Mouse (Mus musculus) neutrophil, adult 5-6 weeks (primary cell): ENCODE results near the gene Mtfr2. TPM values are rescaled to one million over a fixed set of nuclear protein-coding genes. Genes with fewer than 3 reads are reported as not detected.

Experiments used
- ATAC-seq: fragments of 151-379, 151-347 bp; 2 replicates; pipeline ENCODE4 v1.8.0; 2017; ENCODE audit warnings: mild to moderate bottlenecking, moderate TSS enrichment; ENCODE audit not compliant: insufficient number of reproducible peaks, poor library complexity, low FRiP score, severe bottlenecking; ENCODE audit errors: extremely low read depth
- total RNA-seq: library from RNA; stranded (forward); fragments of 200-1000 nt; gene quantifications from 2 replicates; pipeline ENCODE4 v1.2.3, GENCODE M21; 2017

Mtfr2 gene
- 0.61 and 0.81 TPM in 2 replicates for total RNA-seq

GRCm38 (mm10) chr10:20347285-20348214 is at the start of gene Mtfr2:
TSS of gene Mtfr2 (plus strand) at chr10:20347770.
- peak; percentile 98 for ATAC-seq

GRCm38 (mm10) chr10:20298152-20298920 is 49.2 kb upstream of the Mtfr2 start:
- ATAC-seq = no peak

- ATAC-seq = no peak
Measured at GRCm38 (mm10) chr10:20299114-20299513, 48.5 kb upstream of the Mtfr2 start.

GRCm38 (mm10) chr10:20310969-20311769 is 36.4 kb upstream of the Mtfr2 start:
- no peak for ATAC-seq

- ATAC-seq = peak; percentile 90
Measured at GRCm38 (mm10) chr10:20311918-20312735, 35.4 kb upstream of the Mtfr2 start, which contains the start of gene Bclaf1. TSS of gene Bclaf1 (plus strand) at chr10:20312469.

- ATAC-seq = peak; percentile 18; the same call in 1 of the 2 replicates
Measured at GRCm38 (mm10) chr10:20312736-20313301, 34.8 kb upstream of the Mtfr2 start.

- no peak for ATAC-seq
Measured at GRCm38 (mm10) chr10:20313447-20313846, 34.1 kb upstream of the Mtfr2 start.

- ATAC-seq = no peak
Measured at GRCm38 (mm10) chr10:20313941-20314340, 33.6 kb upstream of the Mtfr2 start.

- ATAC-seq = no peak
Measured at GRCm38 (mm10) chr10:20314797-20315196, 32.8 kb upstream of the Mtfr2 start.

GRCm38 (mm10) chr10:20317466-20317865 is 30.1 kb upstream of the Mtfr2 start:
- ATAC-seq = no peak

GRCm38 (mm10) chr10:20326226-20326625 is 21.3 kb upstream of the Mtfr2 start:
- ATAC-seq = no peak

- ATAC-seq = no peak
Measured at GRCm38 (mm10) chr10:20331262-20331661, 16.3 kb upstream of the Mtfr2 start.

- no peak for ATAC-seq
Measured at GRCm38 (mm10) chr10:20337872-20338271, 9.7 kb upstream of the Mtfr2 start.

- ATAC-seq = no peak
Measured at GRCm38 (mm10) chr10:20345736-20346135, 1.8 kb upstream of the Mtfr2 start.

- ATAC-seq = no peak
Measured at GRCm38 (mm10) chr10:20348894-20349293, 1.3 kb downstream of the Mtfr2 start.

- ATAC-seq = peak; percentile 82
Measured at GRCm38 (mm10) chr10:20361542-20362449, 14.2 kb downstream of the Mtfr2 start.
